Mouse (Mus musculus): ENCODE measurements around the gene Cyb561.
A peak's percentile ranks its signal among the peaks of the same experiment; 100 is the strongest.

The Cyb561 gene

DNA sequence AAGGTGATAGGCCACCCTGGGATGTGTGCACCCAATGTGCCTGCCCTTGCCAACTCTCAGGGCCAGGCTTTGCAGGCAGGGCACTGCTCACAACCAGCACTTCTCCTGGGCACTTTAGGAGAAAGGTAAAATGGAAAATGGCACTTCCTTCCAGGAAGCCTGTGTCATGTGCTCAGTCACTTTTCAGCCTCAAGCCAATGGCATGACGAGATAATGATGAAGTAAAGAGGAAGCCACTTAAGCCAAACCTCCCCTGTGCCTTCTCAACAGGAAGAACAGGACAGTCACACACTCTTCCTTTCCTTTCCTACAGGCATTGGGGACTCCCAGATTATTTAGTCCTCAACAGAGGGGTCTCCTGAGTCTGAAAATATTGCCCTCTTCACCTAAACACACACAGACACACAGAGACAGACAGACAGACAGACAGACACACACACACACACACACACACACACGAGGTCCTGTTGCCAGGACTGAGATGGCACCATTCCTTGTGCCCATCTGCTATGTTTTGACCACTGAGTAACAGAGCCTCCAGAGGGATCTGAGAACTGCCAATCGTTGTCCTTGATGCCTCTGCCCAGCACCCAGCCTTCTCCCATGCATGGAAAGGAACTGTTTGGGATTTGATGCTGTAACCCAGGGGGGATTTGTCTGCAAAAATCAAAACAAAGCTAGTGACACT, 32.9 kb downstream of the Cyb561 start:
- DNase-seq, result no peak

DNA sequence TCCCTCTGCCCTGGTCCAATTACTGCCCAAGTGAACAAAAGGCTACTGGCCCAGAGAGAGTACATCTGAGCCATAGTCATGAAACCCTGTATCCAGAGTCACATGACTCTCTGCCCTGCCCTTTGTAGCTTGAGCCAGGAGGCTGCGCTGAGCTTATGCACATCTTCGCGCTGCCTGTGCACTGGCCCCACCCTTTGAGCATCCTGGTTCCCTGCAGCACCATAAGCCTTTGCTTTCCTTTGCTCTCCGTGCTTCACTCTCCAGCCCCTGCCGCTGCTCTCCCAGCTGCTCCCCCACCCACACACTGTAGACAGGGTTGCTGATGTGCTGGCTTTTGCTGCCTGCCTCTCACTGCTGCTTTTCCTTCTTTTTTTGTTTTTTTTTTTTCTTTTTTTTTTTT, 39.6 kb downstream of the Cyb561 start:
- no peak for DNase-seq

DNA sequence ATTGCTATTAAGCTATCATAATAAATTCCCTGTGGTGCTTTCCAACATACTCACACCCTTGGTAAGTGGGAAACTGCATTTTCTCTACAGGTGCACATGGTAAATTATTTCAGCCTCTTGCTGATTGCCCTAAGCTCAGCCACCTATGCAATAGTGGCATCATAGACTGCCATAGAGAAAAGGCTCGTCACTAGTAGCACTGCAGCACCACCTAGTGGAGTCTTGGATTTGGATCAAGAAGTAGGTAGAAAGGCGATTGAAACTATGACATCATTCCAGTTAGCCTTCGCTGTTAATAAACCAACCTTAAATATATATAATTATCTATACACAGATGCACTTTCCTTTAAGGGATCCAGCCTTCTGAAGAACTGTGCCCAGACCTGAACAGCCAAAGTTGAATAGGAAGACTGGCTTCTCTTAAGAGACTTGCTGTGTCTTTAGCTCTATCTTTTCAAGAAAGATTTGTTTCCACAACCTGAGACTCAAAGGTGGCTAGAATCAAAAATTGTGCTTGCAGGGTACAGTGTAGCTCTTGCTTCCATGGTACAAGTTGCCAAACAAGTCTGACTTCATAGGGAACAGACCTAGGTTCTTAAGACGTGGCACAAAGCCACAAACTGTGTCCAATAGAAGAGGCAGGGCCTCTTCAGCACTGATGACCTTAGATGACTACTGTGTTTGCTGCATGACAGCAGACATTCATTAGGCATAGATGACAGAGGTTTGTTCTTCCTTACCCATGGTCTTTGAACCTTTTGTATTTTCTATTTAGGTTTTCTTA, 41.4 kb downstream of the Cyb561 start:
- DNase-seq, result peak; percentile 68 to 88

DNA sequence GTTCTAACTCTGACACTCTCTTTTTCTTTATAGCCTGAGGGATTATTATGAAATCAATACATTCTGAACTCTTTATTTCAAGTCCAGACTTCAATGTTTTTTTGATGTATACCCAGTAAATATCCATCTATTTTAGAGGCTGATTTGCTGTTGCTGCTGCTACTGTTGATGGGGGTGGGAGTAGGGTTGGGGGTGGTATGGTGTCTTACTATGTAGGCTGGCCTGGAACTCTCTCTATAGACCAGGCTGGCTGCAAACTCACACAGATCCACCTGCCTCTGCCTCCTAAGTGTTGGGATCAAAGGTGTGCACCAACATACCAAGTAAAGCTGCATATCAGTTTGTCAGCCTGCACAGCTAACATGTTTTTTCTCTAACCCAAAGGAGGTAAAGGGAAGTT, 42.0 kb downstream of the Cyb561 start:
- no peak for DNase-seq

GRCm38 (mm10) chr11:105909617-105910016, 43.5 kb downstream of the Cyb561 start:
- no peak for DNase-seq

DNA sequence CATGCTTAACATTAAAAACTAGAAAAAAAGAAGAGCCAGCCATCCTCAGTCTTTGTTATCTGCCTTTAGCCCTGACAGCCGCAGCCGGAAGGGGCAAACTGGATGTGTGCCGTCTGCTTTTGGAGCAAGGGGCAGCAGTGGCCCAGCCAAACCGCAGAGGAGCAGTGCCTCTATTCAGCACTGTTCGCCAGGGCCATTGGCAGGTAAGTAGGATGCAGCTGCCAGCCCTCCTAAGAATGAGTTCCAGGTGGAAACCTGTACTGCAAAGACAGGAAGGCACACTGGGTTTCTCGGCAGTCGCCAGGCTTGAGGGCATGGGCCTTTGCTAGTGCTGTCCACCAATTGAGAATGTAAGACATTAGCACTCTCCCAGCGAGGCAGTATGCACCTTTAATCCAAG, 44.2 kb downstream of the Cyb561 start:
- DNase-seq, result peak; percentile 40 to 47

- DNase-seq, result no peak
These were observed 45.8 kb downstream of the Cyb561 start for GRCm38 (mm10) chr11:105907381-105907780.

DNA sequence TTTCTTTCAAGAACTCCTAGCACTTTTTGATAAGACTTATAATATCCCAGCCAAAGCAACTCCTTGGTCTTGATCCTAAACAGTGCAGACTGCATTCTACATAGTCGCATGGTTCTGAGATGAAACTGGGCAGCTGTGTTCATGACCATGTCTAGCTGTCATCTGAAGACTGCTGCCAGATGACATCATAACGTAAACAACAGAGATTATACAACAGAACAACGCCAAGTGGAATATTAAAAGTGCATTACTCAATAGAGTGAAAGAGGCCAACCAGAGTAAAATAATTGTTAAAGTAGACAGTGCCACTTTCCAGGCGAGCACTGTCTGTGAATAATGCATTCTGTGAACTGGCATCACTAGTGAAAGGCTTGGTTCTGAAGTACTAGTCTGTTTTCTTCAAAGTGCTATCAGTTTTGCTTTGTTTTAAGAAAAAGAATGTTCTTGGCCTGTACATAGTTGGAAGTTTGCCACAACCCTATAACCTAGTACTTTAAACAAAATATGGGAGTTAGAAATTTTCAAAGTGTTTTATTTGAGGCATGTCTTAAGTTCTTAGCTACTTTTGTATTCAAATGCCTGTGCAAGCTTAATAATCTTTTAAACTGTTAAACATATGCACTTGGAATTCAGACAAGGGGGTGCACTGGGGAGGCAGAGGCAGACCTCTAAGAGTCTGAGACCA, 47.5 kb downstream of the Cyb561 start:
- DNase-seq, result no peak

DNA sequence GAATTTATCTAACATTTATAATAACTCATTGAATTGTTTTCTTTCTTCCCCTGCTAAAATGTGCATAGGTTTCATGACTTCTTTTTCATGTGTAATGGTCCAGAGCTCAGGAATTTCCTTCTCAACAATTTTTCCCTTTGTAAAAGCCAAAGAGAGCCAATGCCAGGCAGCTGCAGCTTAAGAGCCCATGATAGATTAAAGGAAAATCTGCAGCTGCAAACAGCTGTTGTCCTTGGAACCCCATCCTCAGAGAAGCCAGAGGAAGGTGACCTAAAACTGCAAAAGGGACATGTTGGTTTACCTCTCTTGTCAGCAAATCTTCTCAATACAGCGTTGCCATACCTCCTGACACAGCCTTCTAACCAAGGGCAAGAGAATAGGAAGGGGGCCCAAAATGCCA, 50.2 kb downstream of the Cyb561 start:
- DNase-seq, result no peak

DNA sequence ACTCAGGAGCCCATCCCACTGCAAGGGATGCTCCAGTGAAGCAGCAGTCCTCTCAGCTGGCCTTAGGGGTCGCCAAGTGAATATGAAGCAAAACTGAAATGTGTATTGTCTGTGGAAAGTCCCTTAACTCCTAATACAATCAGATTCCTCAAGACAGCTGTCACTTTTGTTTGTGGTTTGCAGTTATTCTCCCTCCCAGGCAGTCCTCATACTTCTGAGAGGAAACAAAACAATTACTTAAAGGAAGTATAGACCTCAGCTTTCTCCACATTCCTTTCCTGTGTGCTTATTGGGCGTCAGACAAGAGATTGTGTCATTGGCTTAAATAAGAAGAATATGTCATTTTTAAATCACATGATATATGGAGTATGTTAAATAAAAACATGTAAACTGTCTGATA, 51.6 kb downstream of the Cyb561 start:
- no peak for DNase-seq

- no peak for DNase-seq
These were observed 54.0 kb downstream of the Cyb561 start for GRCm38 (mm10) chr11:105899151-105899550.

GRCm38 (mm10) chr11:105887281-105887680, 65.9 kb downstream of the Cyb561 start:
- no peak for DNase-seq

DNA sequence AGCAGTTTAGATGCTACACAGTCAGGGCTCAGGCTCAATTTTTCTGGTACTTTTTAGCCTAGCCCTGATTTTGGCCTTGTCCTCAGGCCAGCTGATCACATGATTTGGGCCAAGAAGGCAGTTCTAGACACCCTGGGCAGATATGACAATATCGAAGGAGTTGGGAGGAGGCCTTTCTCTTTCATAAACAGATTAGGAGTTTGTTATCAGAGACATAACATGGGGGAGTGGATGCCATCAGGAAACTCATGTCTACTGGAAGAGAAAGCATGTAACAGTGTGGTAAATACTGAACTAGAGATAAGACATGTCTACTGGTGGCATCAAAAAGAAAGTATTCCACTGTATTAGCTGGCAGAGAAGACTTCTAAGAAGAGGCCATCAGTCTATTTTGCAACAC, 67.6 kb downstream of the Cyb561 start:
- no peak for DNase-seq
